Comparison of ENCODE assay signal across 7 mouse cellular contexts in genomic region chr13:9277621-9277960, GRCm38 (mm10). TPM values are rescaled to one million over a fixed set of nuclear protein-coding genes. Genes with fewer than 3 reads are reported as not detected.
A peak's percentile ranks its signal among the peaks of the same experiment; 100 is the strongest.
DNase-seq lines count a peak whose midpoint lies in the region; ATAC-seq and TF ChIP-seq lines count a peak whose summit lies in the region.

No protein-coding gene starts in this region.

- peak overlapping the region; percentile 78 for H3K4me2 ChIP-seq in forebrain, embryonic 12.5 days
- H3K4me2 ChIP-seq in intestine, embryonic 14.5 days (ENCODE audit: low read length): peak overlapping the region; percentile 67
- peak overlapping the region; percentile 87 for H3K4me2 ChIP-seq in liver, postnatal 0 days (ENCODE audit: low read depth, low read length)
- H3K4me2 ChIP-seq in stomach, postnatal 0 days (replicated peaks; ENCODE audit: low read depth): peak overlapping the region; percentile 84

- peak overlapping the region; percentile 93 for H3K9ac ChIP-seq in forebrain, embryonic 12.5 days
- H3K9ac ChIP-seq in intestine, embryonic 14.5 days (ENCODE audit: low read length): peak overlapping the region; percentile 82
- H3K9ac ChIP-seq in liver, postnatal 0 days (replicated peaks): no peak overlapping the region
- H3K9ac ChIP-seq in stomach, postnatal 0 days (ENCODE audit: low read length): peak overlapping the region; percentile 94

- H3K9me3 ChIP-seq in forebrain, embryonic 12.5 days: no peaks in the 10 kb centered on the region
- H3K9me3 ChIP-seq in intestine, embryonic 14.5 days (ENCODE audit: control insufficient read depth, low read length): no peaks in the 10 kb centered on the region
- H3K9me3 ChIP-seq in liver, postnatal 0 days (ENCODE audit: low read length): no peaks in the 10 kb centered on the region
- H3K9me3 ChIP-seq in stomach, postnatal 0 days (ENCODE audit: control insufficient read depth, low read length): no peaks in the 10 kb centered on the region

- peak overlapping the region; percentile 90 for H3K4me3 ChIP-seq in forebrain, embryonic 12.5 days (replicated peaks)
- H3K4me3 ChIP-seq in intestine, embryonic 14.5 days (ENCODE audit: low read depth, low read length): peak overlapping the region; percentile 77
- peak overlapping the region; percentile 76 for H3K4me3 ChIP-seq in liver, postnatal 0 days (ENCODE audit: low read depth, low read length)
- H3K4me3 ChIP-seq in stomach, postnatal 0 days (ENCODE audit: low read depth, low read length): peak overlapping the region; percentile 97

- no peak for ATAC-seq in forebrain, embryonic 12.5 days (ENCODE audit: low FRiP score)
- ATAC-seq in intestine, embryonic 14.5 days (replicated peaks; ENCODE audit: low FRiP score, low TSS enrichment, low read depth): peak; percentile 11; the same call in 1 of the 2 replicates
- ATAC-seq in liver, postnatal 0 days: no peak
- no peak for ATAC-seq in stomach, postnatal 0 days (ENCODE audit: low FRiP score, low TSS enrichment)

- TF ChIP-seq CTCF in liver, postnatal 0 days (IDR thresholded peaks at IDR 0.05; ENCODE audit: low read depth): no peak
- TF ChIP-seq CTCF in stomach, postnatal 0 days (IDR thresholded peaks at IDR 0.05; ENCODE audit: low read depth): no peak

- H3K27ac ChIP-seq in forebrain, embryonic 12.5 days: peak overlapping the region; percentile 99
- no peak overlapping the region for H3K27ac ChIP-seq in intestine, embryonic 14.5 days (ENCODE audit: low read depth)
- H3K27ac ChIP-seq in liver, postnatal 0 days (ENCODE audit: low read depth): no peak overlapping the region
- no peak overlapping the region; the same call in 1 of the 2 replicates for H3K27ac ChIP-seq in stomach, postnatal 0 days (replicated peaks)

- no peaks in the 10 kb centered on the region for H3K27me3 ChIP-seq in forebrain, embryonic 12.5 days
- H3K27me3 ChIP-seq in intestine, embryonic 14.5 days (replicated peaks; ENCODE audit: control insufficient read depth, insufficient read depth, low read length): no peaks in the 10 kb centered on the region
- H3K27me3 ChIP-seq in liver, postnatal 0 days (ENCODE audit: insufficient read depth, low read length): peaks cover 5% of the 10 kb centered on the region; the same call in 1 of the 2 replicates
- no peaks in the 10 kb centered on the region for H3K27me3 ChIP-seq in stomach, postnatal 0 days (ENCODE audit: control insufficient read depth, insufficient read depth, low read length)

- no peaks in the 10 kb centered on the region for H3K36me3 ChIP-seq in forebrain, embryonic 12.5 days (replicated peaks)
- H3K36me3 ChIP-seq in intestine, embryonic 14.5 days (ENCODE audit: control insufficient read depth, insufficient read depth, low read length): no peaks in the 10 kb centered on the region
- H3K36me3 ChIP-seq in liver, postnatal 0 days (replicated peaks; ENCODE audit: insufficient read depth, low read length): no peaks in the 10 kb centered on the region
- H3K36me3 ChIP-seq in stomach, postnatal 0 days (ENCODE audit: control insufficient read depth, insufficient read depth, low read length): no peaks in the 10 kb centered on the region

- no peak for TF ChIP-seq EP300 in liver, postnatal 0 days (IDR thresholded peaks at IDR 0.05; ENCODE audit: low read depth)
- no peak for TF ChIP-seq EP300 in stomach, postnatal 0 days (optimal IDR thresholded peaks at IDR 0.05)

- WGBS in forebrain, embryonic 12.5 days: under 1% methylated on average over 15 of the region's 15 CpGs
- under 1% methylated on average over 15 of the region's 15 CpGs for WGBS in intestine, embryonic 14.5 days
- 8% methylated on average over 15 of the region's 15 CpGs for WGBS in liver, postnatal 0 days (ENCODE audit: insufficient replicate concordance)
- 3% methylated on average over 15 of the region's 15 CpGs for WGBS in stomach, postnatal 0 days

- peaks cover 32% of the 10 kb centered on the region for H3K4me1 ChIP-seq in forebrain, embryonic 12.5 days
- peaks cover 5% of the 10 kb centered on the region for H3K4me1 ChIP-seq in intestine, embryonic 14.5 days (replicated peaks; ENCODE audit: control insufficient read depth, insufficient read depth, low read length)
- H3K4me1 ChIP-seq in liver, postnatal 0 days (ENCODE audit: insufficient read depth): peaks cover 3% of the 10 kb centered on the region; the same call in 1 of the 2 replicates
- H3K4me1 ChIP-seq in stomach, postnatal 0 days (replicated peaks; ENCODE audit: control insufficient read depth, insufficient read depth): 0 out of 2 replicates have a peak, but pooled peaks cover 3% of the 10 kb centered on the region

- peak; percentile 11 to 41 for DNase-seq in right cerebral cortex, adult 2 months (ENCODE audit: low spot score in 2 of 2)
- DNase-seq in right cerebral cortex, postnatal 4 days: no peak
- peak; percentile 10 for DNase-seq in brain, embryonic 18.5 days (ENCODE audit: low read depth, low spot score)
- peak; percentile 67 for DNase-seq in intestine, embryonic 14.5 days (ENCODE audit: low spot score)
- DNase-seq in liver, postnatal 0 days: no peak
- DNase-seq in stomach, postnatal 0 days (ENCODE audit: low spot score): no peak

RNA-seq across cellular contexts. Expression of gene Dip2c, which starts 1.3 kb away (rescaled TPM):
- polyA plus RNA-seq in forebrain, embryonic 12.5 days (2016; fragmentation: Nextera tagmentation; extraction: Ambion mirVana): 10.4 and 10.5 TPM in 2 replicates
- 8.6 and 9.4 TPM in 2 replicates for polyA plus RNA-seq in intestine, embryonic 14.5 days (2014; fragmentation: Nextera tagmentation; extraction: Ambion mirVana)
- polyA plus RNA-seq in liver, postnatal 0 days (2015; fragmentation: Nextera tagmentation; extraction: Ambion mirVana): 0.83 and 0.85 TPM in 2 replicates
- 2.6 and 2.9 TPM in 2 replicates for polyA plus RNA-seq in stomach, postnatal 0 days (2015; fragmentation: Nextera tagmentation; extraction: Ambion mirVana)

Comparison
In these comparisons a context has a peak if more than half of its experiments do, and no peak if none do; other contexts are left out.
1. DNase-seq: peak in right cerebral cortex, adult 2 months (2 of 2), brain, embryonic 18.5 days (single experiment) and intestine, embryonic 14.5 days (single experiment); none in right cerebral cortex, postnatal 4 days (single experiment), liver, postnatal 0 days (single experiment) and stomach, postnatal 0 days (single experiment).
2. Peak in every context shown above with its lines, with median percentiles within 50 percentile points of each other: H3K4me2 ChIP-seq and H3K4me3 ChIP-seq.